Mouse (Mus musculus) ovary, postnatal 10 days (tissue): ENCODE measurements at regions not wholly inside any gene's neighbourhood (a gene's known extent, or its start where the extent isn't known, plus 50 kb on each side); places are given as distances from the start of the nearest gene placed in this dataset.
"Not testable (repeated sequence)": the region's sequence is repeated elsewhere in the genome, so short reads cannot be mapped to it uniquely, and the experiment has no call there.

Experiments used
- DNase-seq: peaks from one replicate; pipeline ENCODE4 v3.0.0; 2022; ENCODE audit warnings: low spot score

DNA sequence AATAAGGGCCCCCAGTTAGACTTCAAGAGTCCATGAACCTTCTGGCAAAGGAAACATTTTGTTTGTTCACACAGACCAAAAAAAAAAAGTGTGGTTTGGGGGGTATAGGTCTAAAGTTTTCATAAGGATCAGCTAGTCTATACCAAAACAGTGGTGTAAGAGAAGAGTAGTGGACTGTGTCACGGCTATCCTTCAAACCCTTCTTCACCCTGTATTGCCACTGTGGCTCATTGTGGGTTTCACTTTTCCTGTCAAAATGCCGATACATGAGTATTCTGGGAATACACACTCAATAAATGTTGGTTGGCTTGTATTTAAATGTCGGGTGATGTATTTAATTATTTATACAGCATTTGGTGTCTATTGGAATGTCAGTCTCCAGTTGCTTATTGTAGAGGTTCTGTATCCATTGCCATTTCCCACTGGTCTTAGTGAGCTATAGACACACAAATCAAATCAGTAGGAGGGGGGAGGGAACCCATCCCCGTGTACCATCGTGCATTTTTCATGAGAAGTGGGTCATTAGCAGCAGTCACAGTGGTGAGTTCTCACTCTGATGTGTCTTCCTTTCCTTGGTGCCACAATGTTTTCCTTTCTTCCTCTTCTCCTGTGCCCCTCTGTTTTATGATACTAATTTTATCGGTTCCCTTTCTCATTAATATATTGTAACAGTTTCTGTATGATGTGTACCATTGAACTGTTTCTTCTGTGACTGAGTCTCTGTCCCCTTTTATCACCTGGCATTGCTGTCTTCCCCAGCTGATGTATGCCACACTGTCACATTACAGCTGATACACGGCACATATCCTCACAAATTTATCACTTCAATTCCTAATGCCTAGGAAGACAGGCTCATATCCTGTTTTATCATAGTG lies 187.8 kb upstream of the Tsc22d2 start:
- no peak for DNase-seq

DNA sequence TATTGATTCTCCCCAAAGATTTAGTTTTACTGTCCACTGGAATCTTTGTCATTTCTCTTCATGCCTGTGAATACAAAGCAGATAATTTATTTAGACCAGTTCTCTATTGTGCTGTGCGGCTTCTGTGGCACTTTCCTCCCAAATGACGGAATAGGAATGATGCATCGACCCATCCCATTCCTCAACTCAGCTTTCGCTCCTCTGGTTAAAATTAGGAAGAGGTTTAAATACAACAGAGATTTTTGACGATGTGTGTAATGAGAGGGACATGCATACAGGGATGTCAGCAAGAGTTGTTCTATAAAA lies 187.2 kb upstream of the Tsc22d2 start:
- no peak for DNase-seq

DNA sequence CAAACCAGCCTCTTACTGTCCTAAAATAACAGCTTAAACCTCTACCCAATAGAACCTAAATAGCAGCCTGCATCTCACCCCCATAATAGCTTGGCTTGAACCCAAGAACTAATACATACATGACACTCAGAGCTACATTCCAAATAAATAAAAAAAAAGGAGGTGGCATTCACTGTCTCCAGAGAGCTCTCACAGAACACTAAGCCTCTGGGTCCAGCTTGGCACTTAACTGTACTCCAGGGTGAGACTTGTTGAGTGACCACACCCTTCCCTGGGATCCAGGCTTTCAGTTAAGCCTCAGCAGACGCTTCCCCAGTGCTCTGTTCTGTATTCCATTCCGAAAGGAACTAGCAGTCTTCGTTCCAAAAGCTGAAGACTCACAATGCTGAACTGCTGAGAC lies 186.3 kb upstream of the Tsc22d2 start:
- no peak for DNase-seq

DNA sequence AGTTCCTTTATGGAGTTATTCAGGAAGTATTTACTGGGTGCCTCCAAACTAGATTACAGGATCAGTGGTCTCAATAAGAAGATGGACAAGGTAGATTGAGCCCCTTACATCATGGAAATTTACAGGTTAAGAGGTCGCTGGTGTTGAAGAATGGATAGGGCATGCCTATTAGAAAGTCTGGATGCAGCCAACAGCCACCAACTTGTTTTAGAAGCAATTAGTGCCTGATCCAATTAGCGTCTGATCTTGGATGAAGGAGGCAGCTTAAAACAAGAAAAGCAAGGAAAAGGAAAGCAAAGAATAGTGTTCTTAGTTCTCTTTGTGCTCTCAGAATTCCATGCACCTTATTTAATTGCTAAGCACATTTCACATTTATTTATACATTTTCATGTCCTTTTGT lies 182.8 kb upstream of the Tsc22d2 start:
- DNase-seq, result no peak

DNA sequence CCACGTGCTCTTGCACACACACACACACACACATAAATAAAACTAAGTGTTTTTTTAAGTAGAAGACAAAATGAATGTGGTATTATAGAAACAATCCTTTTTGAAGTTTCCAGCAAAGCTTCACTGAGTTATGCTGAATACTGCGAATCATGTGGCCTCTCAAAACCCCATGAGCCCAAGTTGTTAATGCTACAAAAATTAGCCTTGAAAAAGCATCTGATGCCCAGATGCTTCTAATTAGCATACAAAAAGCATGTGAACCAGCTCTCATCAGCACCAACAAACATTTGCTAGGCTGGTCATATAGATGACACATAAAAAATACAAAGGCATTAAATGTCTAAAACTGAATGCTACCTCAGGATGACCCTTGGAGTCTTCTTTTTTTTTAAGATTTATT lies 181.2 kb upstream of the Tsc22d2 start:
- no peak for DNase-seq

DNA sequence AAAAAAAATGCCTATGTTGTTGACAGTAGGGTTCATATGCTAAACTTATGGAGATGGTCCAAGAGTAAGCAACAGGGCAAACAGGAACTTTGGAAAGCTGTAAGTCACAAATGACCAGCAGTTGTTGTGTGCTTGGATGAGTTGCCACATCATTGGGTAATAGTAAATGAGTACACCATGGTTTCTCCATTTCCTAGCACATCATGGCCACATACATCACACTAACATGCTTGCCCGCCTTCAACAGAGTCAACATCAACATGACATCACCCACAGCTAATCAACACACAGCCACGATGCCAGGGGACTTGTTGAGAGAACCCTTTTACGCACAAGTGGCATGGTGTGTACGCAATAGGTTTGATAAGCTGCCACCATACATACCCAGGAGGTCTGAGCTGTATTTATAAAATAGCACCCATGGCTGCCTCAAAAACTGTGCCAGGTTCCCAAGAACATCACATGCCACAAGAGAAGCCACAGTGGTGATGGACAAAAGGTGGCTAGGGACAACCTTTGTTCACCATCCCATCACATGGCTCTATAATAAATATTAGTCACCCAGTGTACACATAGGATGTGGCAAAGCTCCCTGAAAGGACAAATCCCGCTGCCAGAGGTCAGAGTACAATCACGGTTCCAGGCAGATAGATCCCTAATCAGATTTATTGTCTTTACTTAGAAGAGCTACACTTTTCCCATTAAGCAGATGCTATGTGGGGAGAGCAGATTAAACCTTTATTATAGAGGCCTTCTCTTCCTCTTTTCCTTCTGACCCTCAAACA lies 179.5 kb upstream of the Tsc22d2 start:
- no peak for DNase-seq

DNA sequence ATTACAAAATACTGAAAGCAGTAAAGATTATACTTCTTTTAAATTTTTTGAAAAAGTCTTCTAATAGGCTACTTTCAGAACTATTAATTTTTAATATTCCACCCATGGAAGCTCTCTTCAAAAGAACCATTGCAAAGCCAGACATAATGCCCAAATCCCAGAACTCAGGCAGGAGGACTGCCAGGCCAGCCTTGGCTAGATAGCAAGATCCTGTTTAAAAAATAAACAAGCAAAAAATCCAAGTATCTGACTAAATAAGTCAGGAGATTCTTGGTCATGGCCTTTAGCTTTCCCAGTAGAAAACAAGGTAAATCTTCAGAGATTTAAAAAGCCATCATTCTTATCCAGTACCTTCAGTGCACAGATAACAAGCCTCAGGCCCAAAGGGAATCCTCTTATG lies 176.4 kb upstream of the Tsc22d2 start:
- no peak for DNase-seq

DNA sequence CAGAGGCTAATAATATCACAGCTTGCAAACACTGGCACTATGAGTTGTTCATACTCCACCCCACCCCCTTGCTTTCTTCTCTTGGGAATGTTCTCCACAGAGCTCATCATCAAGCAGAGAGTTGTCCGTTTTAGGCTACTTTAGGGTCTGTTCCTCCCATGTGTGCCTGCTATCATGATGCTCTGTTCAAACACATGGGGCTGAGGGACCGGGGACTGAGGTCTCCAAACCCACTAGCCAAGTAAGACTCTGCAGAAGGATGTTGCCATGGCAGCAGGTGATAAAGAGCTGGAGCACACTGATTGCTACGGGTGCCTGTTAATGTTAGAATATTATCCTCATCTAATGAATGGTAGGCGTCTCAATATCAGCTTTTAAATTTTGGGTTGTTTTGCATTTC lies 173.7 kb upstream of the Tsc22d2 start:
- no peak for DNase-seq

DNA sequence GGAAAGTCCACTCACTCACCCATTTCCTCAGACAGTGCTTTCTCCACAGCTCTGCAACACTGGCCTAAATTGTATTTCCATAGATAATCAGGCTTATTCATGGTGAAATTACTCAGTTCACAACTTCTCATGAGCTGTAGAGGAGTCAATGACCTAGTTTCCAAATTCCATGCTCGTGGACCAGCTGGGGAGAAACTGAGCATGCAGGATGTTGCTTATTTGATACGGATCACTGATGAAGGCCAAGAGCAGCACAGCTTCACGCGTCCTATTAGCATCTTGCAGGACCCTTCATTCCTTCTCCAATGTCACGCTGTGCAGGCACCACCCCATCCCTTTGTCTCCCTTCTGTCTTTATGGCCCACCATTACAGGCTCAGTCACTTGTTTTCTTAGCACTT lies 169.2 kb upstream of the Tsc22d2 start:
- no peak for DNase-seq

DNA sequence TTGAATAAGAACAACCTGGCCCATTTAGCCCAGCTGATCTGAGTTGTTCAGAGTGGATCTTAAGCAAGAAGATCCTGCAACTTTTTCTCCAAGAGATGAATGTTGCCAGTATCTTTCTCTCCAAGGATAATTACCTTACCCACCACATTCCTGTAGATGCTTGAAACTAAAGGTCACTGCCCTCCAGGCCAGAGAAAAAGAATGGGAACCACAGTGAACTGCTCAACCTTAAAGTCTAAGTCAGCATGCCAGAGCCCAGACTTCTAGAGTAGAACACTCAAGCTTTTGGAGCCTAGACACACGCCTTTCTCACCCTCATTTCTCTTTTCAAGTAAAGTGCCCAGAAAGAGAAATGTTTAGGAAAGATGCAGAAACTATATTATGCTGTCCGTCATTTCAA lies 166.5 kb upstream of the Tsc22d2 start:
- no peak for DNase-seq

DNA sequence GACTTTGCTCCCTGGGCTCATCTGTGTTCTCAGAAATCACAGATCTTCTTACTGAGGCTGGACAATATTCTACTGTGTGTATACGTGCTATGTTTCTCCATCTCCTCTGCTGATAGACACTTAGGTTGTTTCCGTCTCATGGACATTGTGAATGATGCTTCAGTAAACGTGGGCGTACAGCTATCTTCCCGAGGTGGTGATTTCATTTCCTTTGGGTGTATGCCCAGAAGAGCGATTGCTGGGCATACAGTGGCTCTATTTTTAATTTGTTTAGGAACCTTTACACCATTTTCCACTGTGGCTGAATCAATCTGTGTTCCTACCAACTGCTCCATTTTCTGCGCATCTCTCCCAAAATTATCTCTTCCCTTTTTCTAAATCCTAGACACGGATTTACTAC lies 160.6 kb upstream of the Tsc22d2 start:
- no peak for DNase-seq

DNA sequence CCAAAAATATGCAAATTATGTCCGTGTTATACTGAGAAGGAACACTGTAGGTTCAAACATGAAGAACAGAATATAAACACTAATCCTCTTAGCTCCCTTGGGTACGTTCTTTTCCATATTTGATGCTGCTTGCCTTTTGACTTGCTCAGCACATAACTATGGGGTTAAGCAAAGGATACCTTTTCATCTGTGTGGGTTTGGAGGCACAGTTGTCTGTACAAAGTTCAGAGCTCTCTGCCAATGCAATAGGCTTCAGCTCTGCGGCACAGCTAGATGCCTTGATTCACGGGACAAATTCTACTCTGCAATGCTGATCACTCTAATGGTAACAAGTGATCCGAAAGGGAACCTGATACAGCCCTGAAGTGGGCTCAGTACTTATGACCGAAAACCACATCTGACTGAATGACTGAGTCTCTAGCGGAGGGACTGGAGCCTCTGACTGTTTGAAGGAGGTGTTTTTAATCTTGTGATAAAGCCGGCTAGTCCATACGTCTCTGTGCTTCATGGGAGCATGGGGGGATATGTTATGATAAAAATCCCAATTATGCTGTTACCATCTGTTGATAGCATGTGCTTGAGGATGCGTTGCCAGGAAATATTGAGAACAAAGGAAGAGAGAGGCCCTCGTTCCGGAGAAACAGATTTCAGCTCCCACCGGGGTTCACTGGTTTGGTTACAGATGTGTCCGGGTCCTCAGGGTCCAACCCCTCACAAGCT lies 146.7 kb upstream of the Tsc22d2 start:
- DNase-seq, result no peak

DNA sequence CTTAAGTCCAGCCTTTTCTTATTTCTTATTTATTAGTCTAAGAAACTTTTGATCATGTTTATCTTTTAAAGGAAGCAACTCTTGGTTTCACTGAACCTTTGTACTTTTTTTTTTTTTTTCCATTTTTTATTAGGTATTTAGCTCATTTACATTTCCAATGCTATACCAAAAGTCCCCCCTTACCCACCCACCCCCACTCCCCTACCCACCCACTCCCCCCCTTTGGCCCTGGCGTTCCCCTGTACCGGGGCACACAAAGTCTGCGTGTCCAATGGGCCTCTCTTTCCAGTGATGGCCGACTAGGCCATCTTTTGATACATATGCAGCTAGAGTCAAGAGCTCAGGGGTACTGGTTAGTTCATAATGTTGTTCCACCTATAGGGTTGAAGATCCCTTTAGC lies 143.1 kb upstream of the Tsc22d2 start:
- DNase-seq, result not testable (repeated sequence)

DNA sequence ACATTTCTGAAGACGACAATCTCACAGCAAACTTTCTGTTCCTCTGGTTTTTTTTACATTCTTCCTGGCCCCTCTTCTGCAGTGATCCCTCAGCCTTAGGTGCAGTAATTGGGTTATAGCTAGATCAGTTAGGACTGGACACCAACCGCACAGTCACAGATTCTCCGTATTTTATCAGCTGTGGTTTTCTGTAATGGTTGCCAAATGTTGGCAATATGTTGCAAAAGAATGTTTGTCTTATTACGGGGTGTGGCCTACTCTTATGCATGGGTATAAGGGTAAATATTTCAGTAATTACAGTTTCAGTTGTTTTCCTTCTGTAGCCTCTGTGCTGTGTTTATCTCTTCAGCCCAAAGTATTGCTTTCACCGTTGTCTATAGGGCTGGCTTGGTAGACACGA lies 133.2 kb upstream of the Tsc22d2 start:
- no peak for DNase-seq

DNA sequence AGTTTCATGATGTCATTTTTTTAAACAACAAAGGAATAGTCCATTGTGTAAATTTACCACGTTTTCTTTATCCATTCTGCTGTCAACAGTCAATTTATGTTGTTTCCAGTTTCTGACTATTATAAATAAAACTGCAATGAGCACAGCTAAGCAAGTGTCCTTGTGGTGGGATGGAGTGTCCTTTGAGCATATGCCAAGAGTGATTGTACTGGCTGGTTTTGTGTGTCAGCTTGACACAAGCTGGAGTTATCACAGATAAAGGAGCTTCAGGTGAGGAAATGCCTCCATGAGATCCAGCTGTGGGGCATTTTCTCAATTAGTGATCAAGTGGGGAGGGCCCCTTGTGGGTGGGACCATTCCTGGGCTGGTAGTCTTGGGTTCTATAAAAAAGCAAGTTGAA lies 130.1 kb upstream of the Tsc22d2 start:
- DNase-seq, result not testable (repeated sequence)

DNA sequence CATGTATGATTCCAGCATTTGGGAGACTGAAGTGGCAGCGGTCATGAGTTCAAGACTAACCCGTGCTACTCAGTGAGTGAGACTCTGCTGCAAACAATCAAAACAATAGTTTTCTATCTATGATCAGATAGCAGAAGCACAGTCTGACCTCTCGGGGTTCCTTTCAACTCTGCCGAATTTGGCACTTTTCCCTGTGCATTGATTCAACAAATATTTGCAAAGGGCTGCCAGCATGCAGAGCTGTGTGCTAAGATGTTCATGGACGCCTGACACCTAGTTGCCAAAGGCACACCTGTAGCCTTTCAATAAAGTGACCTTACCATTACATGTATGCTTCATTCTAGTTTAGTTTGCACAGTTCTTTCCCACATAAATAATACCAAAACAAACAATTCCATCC lies 118.7 kb upstream of the Tsc22d2 start:
- DNase-seq, result no peak

DNA sequence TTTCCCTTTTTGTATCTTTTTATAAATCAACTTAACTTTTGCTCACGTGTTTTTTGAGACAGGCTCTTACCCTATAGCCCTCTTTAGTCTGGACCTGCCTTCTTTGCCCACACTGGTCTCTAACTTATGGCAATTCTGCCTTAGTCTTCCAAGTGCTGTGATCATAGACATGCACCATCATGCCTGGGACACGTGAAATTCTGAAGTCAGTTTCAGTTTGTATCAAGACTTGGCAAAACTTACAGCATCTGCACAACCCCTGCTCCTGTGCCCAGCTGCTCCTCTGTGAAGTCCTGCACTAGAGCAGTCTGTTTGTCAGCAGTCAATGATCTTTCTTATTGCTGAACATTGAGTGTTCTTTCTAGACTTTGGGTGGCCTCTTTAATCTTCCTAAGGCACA lies 114.3 kb upstream of the Tsc22d2 start:
- DNase-seq, result no peak

DNA sequence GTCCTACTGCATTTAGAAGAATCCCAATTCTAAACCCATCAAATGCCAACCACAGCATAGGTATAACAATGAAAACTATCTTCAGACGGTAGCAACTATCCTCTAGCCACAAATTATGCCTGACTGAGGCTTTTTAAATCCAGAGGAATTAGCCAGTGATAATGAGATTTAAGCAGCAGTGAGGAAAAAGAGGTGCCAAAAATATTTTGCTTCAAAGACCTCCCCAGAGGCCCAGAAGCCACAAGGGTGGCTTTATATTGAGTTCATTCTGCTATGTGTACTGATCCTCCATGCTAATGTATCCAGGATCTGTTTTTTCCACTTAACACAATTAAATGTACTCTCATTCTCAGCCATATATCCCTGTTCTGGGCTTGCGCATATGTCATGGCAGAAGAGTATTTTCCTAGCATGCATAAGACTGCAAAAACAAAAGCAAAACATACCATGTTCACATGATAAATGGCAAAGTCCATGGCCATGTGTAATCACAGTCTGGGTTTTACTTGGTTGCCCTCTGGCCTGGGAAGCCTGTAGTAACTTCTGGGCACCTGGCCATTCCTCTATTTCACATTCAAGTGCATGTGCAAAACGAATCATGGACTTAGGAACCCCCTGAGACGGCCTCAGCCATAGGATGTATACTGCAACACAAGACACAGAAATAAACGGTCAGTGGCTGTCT lies 113.6 kb upstream of the Tsc22d2 start:
- DNase-seq, result no peak

DNA sequence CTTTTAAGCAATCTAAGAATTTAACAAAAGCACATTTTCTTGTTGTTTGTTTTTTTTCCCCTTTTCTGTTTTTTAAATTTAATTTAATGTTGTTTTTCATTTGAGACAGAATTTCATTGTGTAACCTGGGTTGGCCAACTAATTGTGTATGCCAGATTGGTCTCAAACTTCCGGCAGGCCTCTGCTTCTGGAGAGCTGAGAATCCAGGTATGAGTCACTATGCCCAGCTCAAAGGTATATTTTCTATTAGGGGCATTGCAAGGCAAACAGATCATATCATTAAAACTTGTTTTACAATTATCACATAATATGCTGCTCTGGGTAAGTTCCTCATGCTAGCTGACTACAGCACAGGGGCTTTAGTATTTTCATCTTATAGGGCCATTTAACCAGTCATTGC lies 112.2 kb upstream of the Tsc22d2 start:
- no peak for DNase-seq

DNA sequence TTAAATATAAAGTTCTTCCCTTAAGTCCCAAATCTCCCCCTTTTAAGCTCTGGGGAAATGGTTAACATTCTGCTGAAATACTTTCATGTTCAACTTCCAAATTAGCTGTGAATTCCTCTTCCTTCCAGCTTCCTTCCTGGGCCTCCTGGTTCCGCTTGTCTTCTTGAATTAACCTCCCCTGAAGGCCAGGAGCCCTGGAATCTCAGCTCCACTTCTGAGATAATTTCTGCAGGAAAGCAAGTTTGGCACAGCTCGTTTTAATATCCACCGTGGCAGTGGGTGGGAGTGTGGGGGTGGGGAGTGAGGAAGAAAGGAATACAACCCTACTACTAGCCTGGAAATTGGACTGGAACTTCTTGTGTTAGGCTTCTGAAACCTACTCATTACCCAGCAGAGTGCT lies 110.8 kb upstream of the Tsc22d2 start:
- no peak for DNase-seq

DNA sequence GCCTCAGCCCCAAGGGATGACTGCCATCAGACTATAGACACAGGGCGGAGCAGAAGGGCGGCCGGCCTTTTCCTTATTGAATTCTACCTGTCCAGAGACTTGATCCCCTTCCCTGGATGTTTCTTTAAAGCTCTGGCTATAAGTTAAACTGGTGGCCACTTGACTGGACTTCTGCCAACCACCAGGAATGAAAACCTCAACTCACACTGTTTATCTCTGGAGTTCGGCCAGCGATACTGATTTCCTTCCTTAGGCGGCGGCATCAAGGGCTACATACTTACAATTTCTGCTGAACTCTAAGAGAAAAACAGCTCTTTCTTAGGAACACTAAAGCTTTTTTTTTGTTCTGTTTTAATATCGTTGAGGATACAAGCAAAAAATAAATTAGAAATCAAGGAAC lies 104.9 kb upstream of the Tsc22d2 start:
- no peak for DNase-seq

DNA sequence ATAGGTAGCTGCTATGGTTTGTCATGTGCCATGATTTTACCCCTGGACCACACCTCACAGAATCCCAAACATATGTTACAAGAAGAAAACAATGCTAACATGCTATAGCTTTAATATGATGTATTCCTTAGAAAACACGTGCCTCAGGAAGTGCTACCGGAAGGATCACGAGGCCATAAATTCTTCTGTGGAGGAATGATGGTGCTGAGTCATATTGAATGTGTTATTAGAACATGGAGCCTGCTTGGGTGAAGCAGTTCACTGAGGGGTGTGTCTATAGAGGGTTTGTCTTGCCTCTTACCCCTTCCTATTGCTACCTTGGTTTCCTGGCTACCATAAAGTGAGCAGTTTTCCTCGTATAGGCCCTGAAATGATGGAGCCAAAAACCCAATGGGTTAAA lies 104.1 kb upstream of the Tsc22d2 start:
- DNase-seq, result no peak
